Mouse (Mus musculus): ENCODE results near the gene Ddrgk1.
"Not testable (repeated sequence)": the region's sequence is repeated elsewhere in the genome, so short reads cannot be mapped to it uniquely, and the experiment has no call there.

The Ddrgk1 gene

DNA sequence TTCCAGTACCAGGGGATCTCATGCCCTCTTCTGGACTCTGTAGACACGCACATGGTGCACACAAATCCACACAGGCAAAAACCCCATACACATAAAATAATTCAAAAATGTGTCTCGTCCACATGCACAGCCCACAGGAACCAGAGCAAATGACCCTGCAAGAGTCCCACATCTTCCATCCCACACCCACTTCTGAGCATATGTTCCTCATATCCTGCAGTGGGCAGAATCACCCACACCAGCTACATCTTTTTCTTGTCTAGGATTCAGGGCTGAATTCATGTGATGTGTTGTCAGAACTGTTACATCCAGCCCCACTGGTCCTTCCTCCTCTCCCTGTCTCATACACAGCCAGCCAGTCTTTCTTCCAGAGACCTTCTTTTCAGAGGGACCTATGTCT, 11.2 kb downstream of the Ddrgk1 start:
- no peak for DNase-seq

DNA sequence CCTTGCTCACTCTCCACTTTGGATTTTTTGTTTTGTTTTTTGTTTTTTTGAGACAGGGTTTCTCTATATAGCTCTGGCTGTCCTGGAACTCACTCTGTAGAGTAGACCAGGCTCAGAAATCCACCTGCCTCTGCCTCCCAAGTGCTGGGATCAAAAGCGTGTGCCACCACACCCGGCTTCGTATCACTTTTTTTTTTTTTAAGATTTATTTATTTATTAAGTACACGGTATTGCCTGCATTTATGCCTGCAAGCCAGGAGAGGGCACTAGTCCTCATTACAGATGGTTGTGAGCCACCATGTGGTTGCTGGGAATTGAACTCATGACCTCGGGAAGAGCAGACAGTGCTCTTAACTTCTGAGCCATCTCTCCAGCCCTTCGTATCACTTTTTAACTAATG, 15.4 kb downstream of the Ddrgk1 start:
- DNase-seq: not testable (repeated sequence)

DNA sequence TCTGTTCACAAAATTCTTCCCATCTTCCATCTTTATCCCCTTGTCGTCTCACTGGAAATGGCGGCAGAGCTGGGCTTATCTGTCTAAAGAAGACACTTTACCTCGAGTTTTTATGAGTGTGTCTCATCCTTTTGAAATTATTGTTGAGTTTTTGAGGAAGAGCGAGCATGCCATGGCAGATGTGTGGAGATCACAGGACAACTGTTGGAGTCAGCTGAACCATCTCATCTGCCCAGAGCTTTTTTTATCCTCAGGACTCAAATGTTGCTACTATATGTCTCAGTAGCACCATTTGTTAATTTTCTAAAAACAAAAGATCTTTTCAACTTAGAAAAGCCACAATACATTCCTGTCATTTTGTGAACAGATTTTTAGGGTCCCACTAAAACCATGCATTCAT, 19.3 kb downstream of the Ddrgk1 start:
- DNase-seq: no peak

DNA sequence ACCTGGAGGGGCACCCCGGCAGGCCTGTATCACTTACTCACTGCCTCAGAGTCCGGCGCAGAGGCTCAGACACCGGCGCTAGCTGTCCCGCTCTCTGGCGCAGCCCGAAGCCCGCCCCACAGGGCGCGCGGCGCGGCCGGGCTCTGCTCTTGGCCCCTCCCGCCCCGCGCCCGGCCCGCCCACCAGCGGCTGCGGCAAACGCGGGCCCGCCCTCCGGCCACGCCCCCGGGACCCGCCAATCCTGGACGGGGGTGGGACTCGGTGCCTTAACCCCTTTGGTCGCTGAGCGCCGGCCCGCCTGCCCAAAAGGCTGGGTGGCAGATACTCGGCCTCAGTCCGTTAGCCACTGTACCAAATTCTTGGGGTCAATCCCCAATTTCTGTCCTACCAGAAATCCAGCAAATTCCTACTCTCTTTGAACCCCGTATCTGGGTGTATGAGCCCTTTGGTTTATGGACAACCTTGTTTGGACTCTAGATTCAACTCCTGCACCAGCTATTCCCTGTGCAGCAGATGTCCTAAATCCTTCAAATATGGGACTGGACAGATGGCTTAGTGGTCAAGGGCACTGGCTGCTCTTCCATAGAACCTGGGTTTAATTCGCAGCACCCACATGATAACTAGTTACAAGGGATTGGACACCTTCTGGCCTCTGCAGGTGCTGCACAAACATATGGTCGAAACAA, 21.6 kb downstream of the Ddrgk1 start, which contains the start of gene Lzts3:
Lzts3 (minus strand) TSS at position 120 of the 686 bp plus-strand sequence.
- DNase-seq: peak; percentile 95

DNA sequence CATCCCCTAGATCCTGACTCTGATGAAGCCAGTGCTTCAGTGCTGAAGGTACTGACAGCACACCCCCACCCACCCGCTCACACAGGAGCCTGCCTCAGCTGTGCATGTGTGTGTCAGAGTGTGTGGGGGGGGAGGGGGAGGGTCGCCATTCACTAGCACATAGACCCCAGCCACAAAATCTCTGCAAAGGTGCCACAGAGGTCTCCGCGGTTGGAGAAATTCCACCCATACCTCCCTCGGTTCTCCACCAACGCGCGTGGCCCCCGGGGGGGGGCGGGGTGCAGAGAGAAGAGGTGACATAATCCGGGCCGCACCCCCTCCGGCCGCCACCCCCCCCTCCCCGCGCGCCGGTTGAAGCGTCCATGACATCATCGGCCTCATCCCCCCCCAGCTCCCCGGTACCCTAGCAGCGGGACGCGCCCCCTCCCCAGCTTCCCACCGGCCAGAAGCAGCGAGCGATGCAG, 22.2 kb downstream of the Ddrgk1 start:
- no peak for DNase-seq

DNA sequence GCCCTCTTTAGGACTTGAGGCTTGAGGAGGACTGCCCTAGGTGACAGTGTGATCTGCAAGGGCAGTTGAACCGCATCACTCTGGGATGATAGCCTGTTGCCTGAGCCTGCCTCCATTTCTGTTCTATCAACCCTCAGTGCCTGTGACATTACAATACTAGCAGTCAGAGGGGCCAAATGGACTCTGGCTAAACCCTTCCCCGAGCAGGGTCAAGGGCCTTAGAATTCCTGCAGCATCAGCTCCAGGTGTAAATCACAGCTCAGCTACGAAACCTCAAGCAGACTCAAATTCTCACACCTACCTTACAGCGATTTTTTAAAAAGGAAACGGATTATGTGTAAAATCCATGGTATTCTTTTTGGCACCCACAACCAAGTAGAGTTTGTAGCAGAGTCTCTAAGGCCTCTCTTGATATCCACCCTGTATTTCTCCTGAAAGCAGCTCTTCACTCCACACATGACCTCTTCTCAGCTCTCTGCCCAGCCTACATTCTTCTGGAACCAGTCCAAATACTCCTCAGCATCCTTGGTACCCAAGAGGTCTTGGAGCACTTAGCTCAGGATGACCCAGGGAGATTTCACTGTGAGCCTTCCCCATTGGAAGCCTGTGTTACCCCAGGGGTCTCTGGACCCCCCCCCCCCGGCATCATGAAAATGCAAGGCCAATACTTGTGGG, 23.0 kb downstream of the Ddrgk1 start:
- DNase-seq: no peak

DNA sequence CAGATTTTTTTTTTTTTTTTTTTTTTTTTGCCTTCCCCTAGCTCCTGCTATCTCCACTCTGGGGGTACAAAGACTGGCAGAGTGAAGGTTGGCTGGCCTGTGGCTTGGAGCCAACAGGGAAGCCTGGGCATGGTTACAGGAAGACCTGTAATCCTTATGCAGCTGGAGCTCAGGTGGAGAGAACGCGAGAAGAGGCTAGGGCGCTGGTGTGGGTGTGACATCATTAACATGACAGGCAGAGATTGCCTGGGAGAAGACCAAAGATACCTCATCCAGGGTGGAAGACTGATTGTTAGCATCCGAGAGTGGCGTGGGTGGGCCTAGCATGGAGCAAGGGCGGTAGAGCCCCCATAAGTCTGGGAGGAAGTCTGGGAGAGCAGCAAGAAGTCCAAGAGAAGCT, 25.2 kb downstream of the Ddrgk1 start:
- DNase-seq: no peak

DNA sequence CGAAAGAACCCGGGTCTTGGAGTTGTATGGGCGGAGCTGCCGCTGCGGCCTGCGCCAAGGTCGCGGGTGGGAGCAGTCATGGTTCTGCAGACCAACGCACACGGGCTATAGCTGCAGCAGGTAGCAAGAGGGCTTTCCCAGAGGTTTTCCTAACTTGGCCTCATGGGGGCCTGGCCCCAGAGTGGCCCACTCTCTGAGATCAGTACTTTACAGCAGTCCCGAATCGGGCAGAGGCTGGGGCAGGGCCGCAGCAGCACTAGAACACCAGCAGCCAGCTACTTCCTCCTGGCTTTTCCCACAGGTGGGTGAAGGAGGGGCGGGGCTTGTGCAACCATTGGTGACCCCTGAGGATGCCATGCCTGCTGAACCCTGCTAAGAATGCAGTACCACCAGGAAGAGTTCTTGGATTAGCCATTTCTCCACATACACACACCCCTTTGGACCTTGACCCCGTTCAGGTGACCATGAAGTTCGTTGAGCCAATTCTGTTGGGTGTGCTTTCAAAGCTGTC, 26.3 kb downstream of the Ddrgk1 start:
- no peak for DNase-seq

DNA sequence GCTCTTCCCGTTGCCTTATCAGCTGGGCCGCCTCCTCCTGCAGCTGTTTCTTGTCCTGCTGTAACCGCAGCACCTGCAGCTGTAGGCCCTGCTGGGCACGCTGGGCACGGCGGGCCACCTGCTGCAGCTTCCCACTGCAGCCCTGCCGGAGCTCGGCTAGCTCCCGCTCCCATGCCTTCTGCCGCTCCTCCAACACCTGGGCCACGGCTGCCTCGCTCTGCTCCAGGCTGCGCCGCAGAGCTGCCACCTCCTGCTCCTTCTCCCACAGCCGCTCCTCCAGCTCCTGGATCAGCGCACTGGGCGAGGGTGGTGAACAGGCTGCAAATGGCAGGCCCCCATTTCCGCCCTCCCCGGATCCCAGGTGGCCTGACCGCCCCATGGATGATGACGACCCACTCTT, 28.6 kb downstream of the Ddrgk1 start:
- DNase-seq: no peak

DNA sequence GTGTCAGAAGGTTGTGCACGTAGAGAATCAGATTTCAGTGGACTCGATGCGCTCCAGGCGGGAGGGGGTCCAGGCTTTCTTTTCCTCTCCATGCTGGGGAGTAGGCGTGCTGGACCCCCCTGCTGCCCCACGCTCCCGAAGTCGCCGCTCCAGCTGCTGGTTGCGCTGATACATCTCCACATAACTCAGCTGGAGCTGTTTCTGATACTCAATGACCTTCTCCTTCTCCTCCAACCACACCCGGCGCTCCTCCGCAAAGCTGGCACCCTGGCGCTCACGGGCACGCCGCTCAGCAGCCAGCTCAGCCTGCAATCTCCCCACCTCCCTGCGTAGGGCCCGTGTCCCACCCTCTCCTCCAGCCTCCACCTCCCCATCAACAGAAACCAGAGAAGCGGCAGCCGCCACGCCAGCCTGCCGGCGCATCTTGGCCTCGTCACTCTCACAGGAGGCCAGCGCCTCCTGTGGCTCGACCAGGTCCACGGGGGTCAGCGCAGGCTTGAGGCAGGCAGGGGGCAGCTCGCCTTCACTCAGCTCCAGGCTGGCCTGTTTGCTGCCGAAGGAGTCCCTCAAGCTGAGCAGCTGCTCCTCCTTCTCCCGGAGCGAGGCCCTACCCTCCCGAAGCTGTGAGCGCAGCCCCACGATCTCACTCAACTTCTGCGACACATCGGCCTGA, 29.6 kb downstream of the Ddrgk1 start:
- peak; percentile 32 for DNase-seq

DNA sequence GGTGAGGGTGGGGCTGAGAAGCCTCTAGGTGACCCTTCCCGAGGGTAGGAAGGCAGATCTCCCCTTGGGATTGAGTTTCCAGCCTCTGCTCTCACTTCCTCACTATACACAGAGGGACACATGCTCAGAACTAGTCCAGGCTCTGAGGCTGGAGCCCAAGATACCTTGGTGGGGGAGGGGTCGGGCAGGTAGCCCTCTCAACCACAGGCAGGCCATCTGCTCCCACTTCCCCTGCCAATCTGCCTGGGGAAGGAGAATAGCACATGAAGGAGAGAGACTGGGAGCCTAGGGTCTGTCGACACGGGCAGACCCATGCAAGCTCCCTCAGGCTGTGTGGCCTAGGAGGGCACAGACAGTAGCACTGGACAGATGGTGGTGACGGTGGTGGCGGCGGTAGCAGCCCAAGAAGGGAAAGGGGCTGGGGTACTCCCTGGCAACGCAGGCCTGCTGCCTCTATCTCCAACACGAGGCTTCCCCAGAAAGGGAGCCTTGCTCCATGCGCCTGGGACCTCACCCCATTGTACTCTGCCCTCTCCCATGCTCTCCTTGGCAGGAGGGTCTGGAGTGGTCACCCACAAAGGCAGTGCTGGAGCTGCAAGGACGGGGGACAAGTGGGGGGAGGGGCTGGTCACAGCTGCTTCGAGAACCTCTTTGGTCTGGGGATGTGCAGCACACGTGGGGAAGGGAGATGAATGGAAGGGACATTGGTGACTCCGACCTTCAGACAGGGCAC, 30.3 kb downstream of the Ddrgk1 start:
- no peak for DNase-seq

DNA sequence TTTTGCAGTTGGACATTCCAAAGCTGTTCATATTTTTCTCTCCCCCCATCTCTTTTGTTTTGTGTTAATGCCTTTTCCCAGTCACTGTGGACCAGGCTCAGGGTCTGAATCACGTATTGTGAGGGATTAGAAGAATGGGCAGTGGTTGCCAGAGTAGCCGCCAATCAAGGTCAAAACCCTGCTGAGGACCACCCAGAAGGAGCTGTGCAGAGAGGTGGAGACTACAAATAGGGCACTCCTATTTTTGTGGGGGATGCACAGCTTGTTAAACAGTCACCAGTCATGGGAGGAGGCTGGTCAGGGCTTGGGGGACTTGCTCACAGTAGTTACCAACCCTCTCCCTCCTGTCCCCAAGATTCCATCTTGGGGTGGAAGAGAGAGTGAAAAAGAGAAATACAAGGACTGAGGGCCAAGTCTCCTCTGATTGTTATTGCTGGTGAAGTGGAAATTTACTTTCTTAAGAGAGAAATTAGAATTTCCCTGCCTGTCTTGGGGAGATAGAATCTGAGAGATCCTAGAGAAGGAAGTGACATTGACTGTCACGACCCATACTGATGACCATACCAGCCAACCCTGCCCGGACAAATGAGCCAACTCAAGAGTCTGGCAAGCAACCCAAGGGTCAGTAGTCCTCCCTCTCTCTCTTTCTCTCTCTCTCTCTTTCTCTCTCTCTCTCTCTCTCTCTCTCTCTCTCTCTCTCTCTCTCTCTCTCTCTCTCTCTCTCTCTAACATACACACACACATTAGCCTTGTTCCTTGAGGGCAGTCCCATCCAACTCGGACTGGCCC, 31.4 kb downstream of the Ddrgk1 start:
- DNase-seq: no peak

DNA sequence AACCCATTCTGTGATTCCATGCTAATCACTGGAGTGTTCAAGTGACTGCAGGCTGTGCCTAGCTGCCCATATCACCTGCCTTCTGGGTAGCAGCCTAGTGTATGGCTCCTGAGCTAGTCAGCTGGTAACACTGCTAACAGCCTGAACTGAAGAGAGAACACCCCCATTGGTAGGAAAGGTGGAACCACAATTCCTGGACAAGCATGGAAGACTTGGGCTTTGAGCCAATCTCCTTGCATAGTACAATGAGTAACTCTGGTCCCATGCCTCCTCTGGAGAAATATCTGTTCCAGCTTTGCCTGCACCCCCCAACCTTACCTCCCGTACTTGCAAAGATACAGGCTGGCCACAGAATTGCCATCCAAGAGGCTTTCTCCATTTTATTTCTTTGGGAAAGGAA, 32.0 kb downstream of the Ddrgk1 start:
- no peak for DNase-seq

DNA sequence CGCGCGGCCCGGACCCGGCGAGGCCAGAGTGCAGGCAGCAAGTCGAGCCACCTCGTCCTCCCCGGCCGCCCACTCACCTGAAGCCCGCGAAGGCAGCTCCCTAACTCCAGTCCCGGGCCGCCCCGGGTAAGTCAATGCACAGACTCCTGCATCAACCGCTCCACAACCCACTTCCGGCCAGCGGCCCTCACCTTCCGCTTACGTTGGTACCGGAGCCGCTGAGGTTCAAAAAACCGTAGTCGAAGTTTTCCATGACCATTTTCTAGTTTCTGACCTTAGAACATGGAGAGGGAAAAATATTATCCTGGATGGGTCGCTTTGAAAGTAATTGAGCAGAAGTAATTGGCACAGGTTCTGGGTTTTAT, 34.6 kb downstream of the Ddrgk1 start, which contains the start of the genes Fastkd5 and Ubox5:
Fastkd5 (minus strand) TSS at position 189 of the 365 bp plus-strand sequence.
Ubox5 (minus strand) TSS at position 200 of the 365 bp plus-strand sequence.
- DNase-seq: peak; percentile 94

DNA sequence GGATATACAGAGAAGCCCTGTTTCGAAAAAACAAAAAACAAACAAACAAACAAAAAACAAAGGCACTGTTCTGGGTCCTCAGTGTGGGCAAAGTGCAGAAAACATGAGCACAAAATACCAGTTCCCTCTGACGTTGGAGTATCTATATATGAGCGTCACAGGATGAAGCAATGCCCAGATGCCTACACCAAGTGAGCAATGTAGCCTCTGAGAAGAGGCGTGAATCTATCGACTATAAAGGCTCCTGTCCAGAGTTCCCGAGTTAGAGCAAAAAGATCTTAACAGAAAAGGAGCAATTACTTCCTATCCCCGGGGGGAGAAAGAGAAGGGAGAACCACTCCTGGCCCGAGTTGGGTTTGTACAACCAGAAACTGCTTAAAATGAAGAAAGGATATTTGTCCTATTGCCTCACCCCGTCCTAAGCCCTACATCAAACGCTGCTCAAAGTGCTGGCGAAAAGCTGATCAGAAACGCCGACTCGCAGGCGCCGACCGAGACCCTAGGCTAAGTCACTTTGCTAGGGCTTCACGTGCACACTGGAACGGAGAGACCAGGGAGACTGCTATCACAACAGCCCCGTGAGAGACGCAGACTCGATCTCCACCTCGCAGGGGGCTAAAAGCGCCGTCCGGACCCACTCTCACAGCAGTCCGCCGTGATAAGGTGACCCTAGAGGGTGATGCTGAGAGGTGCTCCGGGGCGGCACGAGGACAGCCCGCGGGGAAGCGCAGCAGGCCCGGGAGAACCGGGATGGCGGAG, 35.2 kb downstream of the Ddrgk1 start:
- DNase-seq: no peak

DNA sequence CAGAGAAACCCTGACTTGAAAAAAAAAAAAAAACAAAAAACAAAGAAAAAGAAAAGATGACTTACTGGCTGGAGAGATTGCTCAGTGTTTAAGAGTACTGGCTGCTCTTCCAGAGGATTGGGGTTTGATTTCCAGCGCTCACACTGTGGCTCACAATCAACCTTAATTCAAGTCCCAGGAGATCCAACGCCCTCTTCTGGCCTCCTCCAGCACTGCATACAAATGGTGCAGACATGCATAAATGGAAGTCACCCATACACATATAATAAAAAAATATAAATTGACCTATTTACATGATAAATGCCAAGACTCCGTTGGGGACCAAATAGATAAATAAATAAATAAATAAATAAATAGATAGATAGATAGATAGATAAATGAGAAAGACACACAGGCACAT, 36.0 kb downstream of the Ddrgk1 start:
- no peak for DNase-seq

DNA sequence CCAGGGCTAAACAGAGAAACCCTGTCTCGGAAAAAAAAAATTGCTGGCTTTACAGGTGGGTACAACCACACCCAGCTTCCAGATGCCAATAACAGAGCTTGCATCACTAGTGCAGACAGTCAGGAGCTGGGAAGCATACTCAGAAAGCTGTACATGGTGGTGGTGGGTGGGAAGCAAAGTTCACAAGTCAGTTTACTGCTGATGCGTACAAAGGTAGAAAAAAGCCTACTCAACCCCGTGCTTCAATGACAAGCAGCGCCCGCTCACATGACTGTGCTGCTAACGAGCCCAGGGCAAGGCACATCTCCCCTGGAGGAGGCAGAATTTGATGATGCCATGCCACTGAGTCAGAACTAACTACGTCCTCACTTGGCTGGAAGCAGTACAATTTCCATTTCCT, 45.5 kb downstream of the Ddrgk1 start:
- DNase-seq: no peak

DNA sequence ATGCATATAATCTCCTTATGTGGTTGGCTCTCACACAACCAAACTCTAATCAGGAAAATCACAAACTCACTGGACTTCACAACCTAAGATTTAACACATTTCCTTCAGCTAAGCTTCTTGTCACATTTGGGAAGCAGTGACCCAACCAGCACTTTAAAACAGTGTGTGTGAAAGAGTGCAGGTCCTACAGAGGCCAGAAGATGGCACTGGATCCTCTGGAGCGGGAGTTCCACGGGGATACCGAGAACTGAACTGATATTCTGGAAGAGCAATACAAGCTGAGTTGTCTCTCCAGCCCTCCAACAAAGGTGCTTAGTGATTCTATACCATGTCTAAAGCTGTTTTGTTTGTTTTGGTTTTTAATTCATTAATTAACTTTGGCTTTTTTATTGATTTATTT, 51.4 kb downstream of the Ddrgk1 start:
- no peak for DNase-seq

Measured in lung, postnatal 10 days (tissue).